Mouse (Mus musculus) spleen, adult 2 months (tissue): ENCODE results near the gene Olfr967.

Source experiments
- CTCF ChIP-seq: fragments of 200-500 bp; IDR thresholded peaks from 2 replicates; pipeline ENCODE4 v1.5.1; 2011; ENCODE audit warnings: mild to moderate bottlenecking, inconsistent platforms; ENCODE audit not compliant: insufficient read depth, insufficient read length, insufficient replicate concordance; ENCODE audit errors: extremely low read depth
- POLR2A ChIP-seq: fragments of 200-500 bp; IDR thresholded peaks from 2 replicates; pipeline ENCODE4 v1.6.1; 2011; ENCODE audit warnings: low read depth, low read length, inconsistent platforms

DNA sequence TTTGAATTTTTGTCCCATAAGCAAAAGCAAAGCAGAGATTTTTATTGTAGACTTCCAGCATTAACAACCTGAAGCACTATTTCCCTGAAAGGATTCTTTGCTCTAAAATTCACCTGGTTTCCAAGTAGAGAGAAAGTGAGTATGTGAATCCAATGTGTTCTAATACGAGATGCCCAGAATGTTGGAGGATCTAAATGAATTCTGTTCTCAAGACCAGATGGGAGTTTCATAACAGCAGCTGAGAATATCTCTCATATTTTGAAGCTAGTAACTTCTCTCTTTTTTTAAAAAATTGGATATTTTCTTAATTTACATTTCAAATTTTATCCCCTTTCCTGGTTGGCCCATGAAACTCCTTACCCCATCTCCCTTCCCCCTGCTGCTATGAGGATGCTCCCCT lies 379 bp downstream of the Olfr967 start:
- no peak for TF ChIP-seq CTCF
- TF ChIP-seq POLR2A: no peak
